Comparison of ENCODE assay signal across 8 mouse cellular contexts in the genomic region with DNA sequence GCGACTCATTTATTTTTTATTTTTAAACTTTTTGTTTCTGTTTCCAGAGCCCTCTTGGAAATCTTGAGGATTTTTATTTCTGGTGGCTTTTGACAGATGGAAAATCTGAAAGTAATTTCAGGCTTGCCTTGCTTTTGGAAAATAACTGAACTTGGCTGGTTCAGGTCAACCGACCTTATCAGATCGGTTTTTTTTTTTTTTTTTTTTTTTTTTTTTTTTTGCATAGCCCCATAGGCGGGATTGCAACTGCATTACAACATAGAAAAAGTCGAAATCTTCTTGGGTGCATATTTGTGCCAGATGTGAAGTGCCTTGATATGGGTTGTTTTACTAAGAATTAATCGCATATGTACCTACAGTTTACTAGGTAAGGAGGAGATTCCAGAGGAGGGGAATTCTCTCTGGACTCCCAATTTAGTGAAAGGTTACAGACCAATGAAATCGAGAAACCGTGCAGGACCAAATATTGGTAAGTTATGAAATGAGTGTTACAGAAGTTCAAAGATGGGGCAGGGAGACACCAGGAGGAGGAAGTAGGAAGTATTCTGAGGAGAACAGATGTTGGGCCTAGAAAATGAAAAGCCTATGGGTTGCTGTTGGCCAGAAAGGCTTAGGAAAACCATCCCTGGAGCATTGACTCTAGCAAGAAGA. TPM values are rescaled to one million over a fixed set of nuclear protein-coding genes. Genes with fewer than 3 reads are reported as not detected.
A peak's percentile ranks its signal among the peaks of the same experiment; 100 is the strongest.
DNase-seq lines count a peak whose midpoint lies in the region; ATAC-seq and TF ChIP-seq lines count a peak whose summit lies in the region.

No protein-coding gene starts in this region.

- H3K9me3 ChIP-seq in hindbrain, postnatal 0 days (ENCODE audit: low read length) = no peaks in the 10 kb centered on the region
- H3K9me3 ChIP-seq in midbrain, postnatal 0 days (ENCODE audit: low read length) = no peaks in the 10 kb centered on the region

- H3K36me3 ChIP-seq in hindbrain, postnatal 0 days (ENCODE audit: insufficient read depth, low read length) = no peaks in the 10 kb centered on the region
- H3K36me3 ChIP-seq in midbrain, postnatal 0 days (ENCODE audit: insufficient read depth, low read length) = no peaks in the 10 kb centered on the region

- ATAC-seq in hindbrain, postnatal 0 days = no peak
- no peak for ATAC-seq in midbrain, postnatal 0 days (ENCODE audit: low FRiP score)

- TF ChIP-seq POLR2A in cerebellum, adult 2 months (IDR thresholded peaks at IDR 0.05; ENCODE audit: borderline replicate concordance, insufficient read depth, low read length) = no peak

- no peaks in the 10 kb centered on the region for H3K27me3 ChIP-seq in cerebellum, adult 2 months (ENCODE audit: control insufficient read depth, insufficient read depth, low read length)
- no peaks in the 10 kb centered on the region for H3K27me3 ChIP-seq in hindbrain, postnatal 0 days (ENCODE audit: insufficient read depth, low read length)
- H3K27me3 ChIP-seq in midbrain, postnatal 0 days (ENCODE audit: insufficient read depth, low read length) = no peaks in the 10 kb centered on the region

- peak overlapping the region; percentile 99 for H3K9ac ChIP-seq in hindbrain, postnatal 0 days (replicated peaks; ENCODE audit: low read length)
- H3K9ac ChIP-seq in midbrain, postnatal 0 days (replicated peaks; ENCODE audit: low read length, poor library complexity, severe bottlenecking) = peak overlapping the region; percentile 99

- peak overlapping the region; percentile 69 for H3K4me2 ChIP-seq in hindbrain, postnatal 0 days (ENCODE audit: low read depth, low read length)
- peak overlapping the region; percentile 55 for H3K4me2 ChIP-seq in midbrain, postnatal 0 days (ENCODE audit: low read depth, low read length, poor library complexity, severe bottlenecking)

- peaks cover 3% of the 10 kb centered on the region; the same call in 1 of the 2 replicates for H3K4me1 ChIP-seq in cerebellum, adult 2 months (ENCODE audit: control insufficient read depth, insufficient read depth, low read length)
- H3K4me1 ChIP-seq in hindbrain, postnatal 0 days (ENCODE audit: insufficient read depth, low read length) = peaks cover 5% of the 10 kb centered on the region; the same call in 1 of the 2 replicates
- peaks cover 5% of the 10 kb centered on the region; the same call in 1 of the 2 replicates for H3K4me1 ChIP-seq in midbrain, postnatal 0 days (ENCODE audit: insufficient read depth, low read length)

- no peak for TF ChIP-seq CTCF in cerebellum, adult 2 months (IDR thresholded peaks at IDR 0.05; ENCODE audit: borderline replicate concordance, insufficient read depth, low read depth, low read length)
- no peak for TF ChIP-seq CTCF in hindbrain, postnatal 0 days (IDR thresholded peaks at IDR 0.05; ENCODE audit: low read depth)
- TF ChIP-seq CTCF in midbrain, postnatal 0 days (IDR thresholded peaks at IDR 0.05) = peak; percentile 39

- 16% methylated on average over 8 of the region's 8 CpGs for WGBS in cerebellum, adult 2 months
- WGBS in hindbrain, postnatal 0 days = 23% methylated on average over 8 of the region's 8 CpGs
- 19% methylated on average over 8 of the region's 8 CpGs for WGBS in midbrain, postnatal 0 days

- H3K27ac ChIP-seq in cerebellum, adult 2 months (ENCODE audit: insufficient read depth, low read length) = peak overlapping the region; percentile 39; the same call in 1 of the 2 replicates
- H3K27ac ChIP-seq in hindbrain, postnatal 0 days = peak overlapping the region; percentile 100
- H3K27ac ChIP-seq in midbrain, postnatal 0 days (ENCODE audit: low read depth, low read length) = peak overlapping the region; percentile 100; the same call in 1 of the 2 replicates

- peak overlapping the region; percentile 94 for H3K4me3 ChIP-seq in cerebellum, adult 2 months (replicated peaks; ENCODE audit: insufficient read depth, low read depth, low read length)
- peak overlapping the region; percentile 92 for H3K4me3 ChIP-seq in hindbrain, postnatal 0 days (ENCODE audit: low read length)
- H3K4me3 ChIP-seq in midbrain, postnatal 0 days (ENCODE audit: low read depth, low read length) = peak overlapping the region; percentile 90

- DNase-seq in cerebellum, adult 2 months = no peak
- DNase-seq in cerebellum, postnatal 4 days (ENCODE audit: low spot score in 2 of 2) = no peak
- peak; percentile 13 for DNase-seq in thymus, postnatal 0 days (ENCODE audit: low spot score)
- no peak for DNase-seq in thymus, postnatal 36 days
- DNase-seq in hindbrain, postnatal 0 days (ENCODE audit: low spot score) = no peak
- DNase-seq in midbrain, postnatal 0 days (ENCODE audit: low spot score) = no peak
- DNase-seq in gastrocnemius, postnatal 10 days = no peak
- no peak for DNase-seq in adrenal gland, adult 2 months

RNA-seq across cellular contexts. Expression of gene Ypel5, which starts 1.7 kb away (rescaled TPM):
- 93.3 and 105 TPM in 2 replicates for polyA plus RNA-seq in cerebellum, adult 2 months (2012; rRNA removed)
- polyA plus RNA-seq in thymus, postnatal 0 days (2015; fragmentation: Nextera tagmentation; extraction: Ambion mirVana) = 83.2 and 83.8 TPM in 2 replicates
- total RNA-seq in hindbrain, postnatal 0 days (2014; rRNA removed) = 45.1 and 47.1 TPM in 2 replicates
- 107 and 110 TPM in 2 replicates for polyA plus RNA-seq in hindbrain, postnatal 0 days (2015; fragmentation: Nextera tagmentation; extraction: Ambion mirVana)
- total RNA-seq in midbrain, postnatal 0 days (2014; rRNA removed) = 60.3 and 71.8 TPM in 2 replicates
- 115 and 120 TPM in 2 replicates for polyA plus RNA-seq in midbrain, postnatal 0 days (2015; fragmentation: Nextera tagmentation; extraction: Ambion mirVana)
- 10 to 100 TPM; 30.6 to 32.5 TPM for total RNA-seq in gastrocnemius, postnatal 10 days (2021)
- 10 to 100 TPM; 54.6 to 78.9 TPM for total RNA-seq in adrenal gland, adult 2 months (2021)
- 12.3 and 13.1 TPM in 2 replicates for polyA plus RNA-seq in adrenal gland, adult 2 months (2012; rRNA removed)

Comparison
In these comparisons a context has a peak if more than half of its experiments do, and no peak if none do; other contexts are left out.
1. H3K27ac ChIP-seq: peak in every context shown above with its lines; median percentile 100 in hindbrain, postnatal 0 days; 100 in midbrain, postnatal 0 days; 39 in cerebellum, adult 2 months.